Mouse (Mus musculus): ENCODE measurements around the gene Rgs14. TPM values are rescaled to one million over a fixed set of nuclear protein-coding genes. Genes with fewer than 3 reads are reported as not detected.

Gene Rgs14
- polyA plus RNA-seq, 1 experiment, result not detected

DNA sequence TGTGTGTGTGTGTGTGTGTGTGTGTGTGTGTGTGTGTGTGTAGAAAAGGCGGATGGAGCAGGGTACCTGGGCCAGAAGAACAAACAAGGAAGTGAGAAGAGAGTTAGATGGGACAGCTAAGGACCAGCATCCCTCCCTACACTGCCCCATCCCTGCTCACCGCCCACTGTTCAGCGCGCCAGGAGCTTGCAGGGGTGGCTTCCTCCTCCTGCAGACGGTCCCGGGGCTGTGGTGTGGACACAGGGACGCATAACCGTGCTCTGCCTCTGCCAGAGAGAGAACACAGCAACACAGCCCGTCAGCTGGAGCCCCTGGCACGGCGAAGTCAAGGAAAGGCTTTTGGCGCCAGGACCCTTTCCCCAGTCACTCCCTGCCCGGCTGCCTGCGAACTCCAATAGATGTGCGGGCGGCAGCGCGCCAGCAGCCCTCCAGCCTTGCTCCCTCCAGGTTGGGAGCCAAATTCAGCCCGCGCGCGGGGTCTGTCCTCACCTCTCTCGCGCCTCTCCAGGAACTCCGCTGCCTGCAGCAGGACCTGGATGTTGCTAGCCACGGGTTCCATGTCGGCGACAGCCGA is 40.3 kb upstream of the Rgs14 start:
- no peak for TF ChIP-seq GATA1 (IDR thresholded peaks at IDR 0.05; ENCODE audit: low read length)
- no peak for TF ChIP-seq TAL1 (IDR thresholded peaks at IDR 0.05; ENCODE audit: low read length)
- H3K36me3 ChIP-seq (ENCODE audit: control insufficient read depth), result peaks cover 51% of the 10 kb centered on the region
- H3K9me3 ChIP-seq (ENCODE audit: control insufficient read depth, low read length), result no peaks in the 10 kb centered on the region
- peak overlapping the region; percentile 90 for H3K4me3 ChIP-seq (replicated peaks)
- H3K27me3 ChIP-seq (ENCODE audit: control insufficient read depth), result peaks cover 18% of the 10 kb centered on the region
- H3K4me1 ChIP-seq (ENCODE audit: control insufficient read depth), result peaks cover 69% of the 10 kb centered on the region

DNA sequence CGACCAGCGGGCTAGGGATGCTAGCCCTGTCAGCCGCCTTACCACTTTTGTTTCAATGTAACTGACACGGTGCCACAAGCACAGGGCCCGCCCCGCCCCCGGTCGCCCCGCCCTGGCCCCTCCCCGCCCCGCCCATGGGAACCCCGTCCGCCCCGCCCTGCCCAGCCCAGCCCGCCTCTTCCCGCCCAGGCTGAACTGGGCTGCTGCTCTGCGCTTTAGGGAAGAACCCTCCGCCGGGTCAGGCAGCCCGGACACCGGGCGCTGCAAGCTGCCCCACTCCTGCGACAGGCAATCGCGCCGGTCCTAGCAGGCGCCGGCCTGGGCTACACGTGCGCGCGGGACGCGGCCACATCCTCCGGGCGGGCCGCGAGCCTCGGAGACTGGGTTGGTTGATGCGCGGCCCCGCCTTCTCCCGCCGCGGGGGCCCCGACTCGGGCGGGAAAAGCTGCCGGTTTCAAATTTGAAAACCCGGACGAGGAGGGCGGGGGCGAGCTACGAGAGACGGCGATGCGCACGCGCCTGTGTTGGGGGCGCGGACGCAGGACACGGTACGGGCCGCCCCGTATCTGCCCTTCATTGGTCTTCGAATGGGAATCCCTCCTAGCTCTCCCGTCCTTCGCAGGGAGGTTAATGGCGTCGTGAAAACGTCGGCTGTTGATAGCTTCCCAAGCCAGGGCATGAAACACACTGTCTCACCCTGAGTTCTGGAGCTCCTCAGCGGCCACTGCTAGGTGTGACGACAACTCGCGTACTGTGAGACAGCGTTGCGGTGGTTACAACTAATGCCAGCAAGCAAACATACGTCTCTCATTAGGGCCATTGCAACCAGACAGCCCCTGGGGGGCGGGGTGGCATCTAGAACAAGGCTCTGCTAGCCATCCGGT is 39.6 kb upstream of the Rgs14 start, which contains the start of gene Mxd3:
TSS of gene Mxd3 (minus strand) at position 141 of the 884 bp plus-strand sequence.
- H3K4me1 ChIP-seq (ENCODE audit: control insufficient read depth), result peaks cover 64% of the 10 kb centered on the region
- peak within 1 kb of the TSS; percentile 90 for H3K4me3 ChIP-seq (replicated peaks)
- peaks cover 19% of the 10 kb centered on the region for H3K27me3 ChIP-seq (ENCODE audit: control insufficient read depth)
- H3K9me3 ChIP-seq (ENCODE audit: control insufficient read depth, low read length), result no peaks in the 10 kb centered on the region
- TF ChIP-seq GATA1 (IDR thresholded peaks at IDR 0.05; ENCODE audit: low read length) (no peak), TAL1 (IDR thresholded peaks at IDR 0.05; ENCODE audit: low read length) (no peak)
- H3K36me3 ChIP-seq (ENCODE audit: control insufficient read depth), result peaks cover 44% of the 10 kb centered on the region

DNA sequence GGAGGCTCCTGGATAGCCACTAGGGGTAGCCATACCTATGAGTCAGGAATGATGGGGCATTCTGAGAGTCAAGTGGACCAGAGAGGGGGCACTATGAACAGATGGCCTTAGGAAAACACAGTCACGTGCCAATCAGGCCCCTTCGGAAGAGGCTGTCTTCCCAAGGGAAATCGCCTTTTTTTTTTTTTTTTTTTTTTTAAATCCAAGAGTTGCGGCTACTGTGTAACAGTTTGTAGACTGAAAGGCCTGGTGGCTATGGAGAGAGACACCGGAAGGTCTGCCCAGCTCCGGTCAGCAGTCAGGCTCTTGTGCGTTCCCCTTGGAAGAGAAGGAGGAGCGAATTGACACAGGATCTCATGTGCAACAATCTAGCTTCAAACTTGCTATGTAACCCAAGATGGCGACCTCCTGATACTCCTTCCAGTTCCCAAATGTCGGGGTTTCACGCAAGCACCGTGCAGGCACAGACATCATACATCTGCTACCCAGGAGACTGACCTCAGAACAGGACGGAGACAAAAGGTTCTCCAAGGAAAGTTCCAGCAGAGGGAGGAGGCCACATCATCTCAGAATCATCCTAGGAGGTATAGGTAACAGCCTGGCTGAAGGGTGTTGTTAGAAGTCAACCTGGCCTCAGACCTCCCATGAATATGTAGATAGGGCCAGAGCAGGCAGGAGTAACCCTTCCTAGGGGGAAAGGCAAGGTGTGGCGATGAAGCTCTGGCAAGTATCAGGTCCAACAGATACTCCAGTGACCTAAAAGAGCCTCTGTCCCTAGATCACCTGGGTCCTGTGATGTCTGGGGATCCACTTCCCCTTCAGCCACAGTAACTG is 38.7 kb upstream of the Rgs14 start:
- peaks cover 56% of the 10 kb centered on the region for H3K4me1 ChIP-seq (ENCODE audit: control insufficient read depth)
- peaks cover 24% of the 10 kb centered on the region for H3K27me3 ChIP-seq (ENCODE audit: control insufficient read depth)
- no peak for TF ChIP-seq TAL1 (IDR thresholded peaks at IDR 0.05; ENCODE audit: low read length)
- TF ChIP-seq GATA1 (IDR thresholded peaks at IDR 0.05; ENCODE audit: low read length), result no peak

DNA sequence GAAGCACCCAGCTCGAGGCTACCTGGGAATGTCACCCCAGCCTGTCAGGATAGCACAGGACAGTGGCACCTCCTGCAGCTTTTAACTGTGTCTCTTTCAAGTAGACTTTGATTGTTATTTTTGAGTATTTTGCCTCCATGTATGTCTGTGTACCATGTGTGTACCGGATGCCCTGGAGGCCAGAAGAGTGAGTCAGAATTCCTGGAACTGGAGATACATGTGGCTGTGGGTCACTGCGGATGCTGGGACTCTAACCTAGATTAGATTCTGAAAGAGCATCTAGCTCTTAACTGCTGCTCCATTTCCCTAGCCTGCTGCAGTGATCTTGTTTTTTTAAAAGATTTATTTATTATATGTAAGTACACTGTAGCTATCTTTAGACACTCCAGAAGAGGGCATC is 37.2 kb upstream of the Rgs14 start:
- Histone ChIP-seq H3K4me1 (ENCODE audit: control insufficient read depth) (peaks cover 43% of the 10 kb centered on the region), H3K27me3 (ENCODE audit: control insufficient read depth) (peaks cover 32% of the 10 kb centered on the region), H3K4me3 (replicated peaks) (no peak overlapping the region), H3K36me3 (ENCODE audit: control insufficient read depth) (peaks cover 20% of the 10 kb centered on the region), H3K9me3 (ENCODE audit: control insufficient read depth, low read length) (no peaks in the 10 kb centered on the region)
- TF ChIP-seq TAL1 (IDR thresholded peaks at IDR 0.05; ENCODE audit: low read length), result no peak

More for the DNA sequence above, 38.7 kb upstream of the Rgs14 start:
- Histone ChIP-seq H3K9me3 (ENCODE audit: control insufficient read depth, low read length) (no peaks in the 10 kb centered on the region), H3K4me3 (replicated peaks) (peak overlapping the region; percentile 90), H3K36me3 (ENCODE audit: control insufficient read depth) (peaks cover 35% of the 10 kb centered on the region)

DNA sequence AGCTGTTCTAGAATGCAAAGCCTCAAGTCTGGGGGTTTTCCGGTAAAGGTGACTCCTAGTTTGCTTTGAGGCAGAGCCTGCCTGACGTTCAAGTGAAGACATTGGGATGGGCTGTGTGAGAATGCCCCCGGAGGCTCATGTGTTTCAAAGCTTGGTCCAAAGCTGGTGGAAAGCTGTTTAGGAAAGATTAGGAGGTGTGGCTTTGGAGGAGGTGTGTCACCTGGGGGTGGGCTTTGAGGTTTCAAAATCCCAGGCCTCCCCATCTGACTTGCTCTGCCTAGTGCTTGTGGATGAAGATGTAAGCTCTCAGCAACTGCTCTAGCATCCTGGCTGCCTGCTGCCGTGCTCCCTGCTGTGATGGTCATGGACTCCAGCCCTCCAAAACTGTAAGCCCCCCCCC is 33.8 kb upstream of the Rgs14 start:
- H3K4me3 ChIP-seq (replicated peaks), result no peak overlapping the region
- no peak for TF ChIP-seq TAL1 (IDR thresholded peaks at IDR 0.05; ENCODE audit: low read length)
- peaks cover 29% of the 10 kb centered on the region for H3K4me1 ChIP-seq (ENCODE audit: control insufficient read depth)
- H3K9me3 ChIP-seq (ENCODE audit: control insufficient read depth, low read length), result no peaks in the 10 kb centered on the region
- H3K36me3 ChIP-seq (ENCODE audit: control insufficient read depth), result no peaks in the 10 kb centered on the region
- H3K27me3 ChIP-seq (ENCODE audit: control insufficient read depth), result peaks cover 32% of the 10 kb centered on the region

DNA sequence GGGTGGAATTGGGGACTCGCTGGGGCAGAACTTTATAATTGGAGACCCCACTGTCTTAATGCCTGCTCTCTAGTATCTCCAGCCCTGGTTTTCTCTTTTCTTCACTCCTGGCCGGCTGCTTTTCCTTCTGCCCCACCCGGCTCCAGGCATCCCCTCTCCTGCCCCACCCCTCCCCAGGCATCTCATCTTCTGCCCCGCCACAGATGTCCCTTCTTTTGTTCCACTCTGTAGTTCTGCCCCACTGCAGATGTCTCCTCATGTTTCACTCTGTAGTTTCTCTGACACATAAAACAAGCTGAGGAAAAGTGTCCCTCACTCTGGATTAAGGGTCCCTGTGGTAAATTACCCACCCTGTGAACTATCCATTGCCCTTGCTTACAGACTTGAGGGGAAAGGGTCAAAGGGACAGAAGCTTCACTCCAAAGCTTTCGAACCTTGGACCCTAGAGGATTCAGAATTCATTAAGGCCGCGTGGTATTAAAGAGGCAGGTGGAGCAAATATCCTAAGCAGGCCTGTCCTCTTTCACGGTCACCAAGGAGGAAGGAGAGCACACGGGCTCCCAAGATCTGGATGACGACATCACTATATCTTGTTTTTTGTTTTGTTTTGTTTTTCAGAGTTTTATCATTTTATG is 32.1 kb upstream of the Rgs14 start:
- Histone ChIP-seq H3K27me3 (ENCODE audit: control insufficient read depth) (peaks cover 28% of the 10 kb centered on the region), H3K4me3 (replicated peaks) (no peak overlapping the region), H3K9me3 (ENCODE audit: control insufficient read depth, low read length) (no peaks in the 10 kb centered on the region), H3K36me3 (ENCODE audit: control insufficient read depth) (no peaks in the 10 kb centered on the region), H3K4me1 (ENCODE audit: control insufficient read depth) (peaks cover 15% of the 10 kb centered on the region)
- no peak for TF ChIP-seq GATA1 (IDR thresholded peaks at IDR 0.05; ENCODE audit: low read length)
- no peak for TF ChIP-seq TAL1 (IDR thresholded peaks at IDR 0.05; ENCODE audit: low read length)

DNA sequence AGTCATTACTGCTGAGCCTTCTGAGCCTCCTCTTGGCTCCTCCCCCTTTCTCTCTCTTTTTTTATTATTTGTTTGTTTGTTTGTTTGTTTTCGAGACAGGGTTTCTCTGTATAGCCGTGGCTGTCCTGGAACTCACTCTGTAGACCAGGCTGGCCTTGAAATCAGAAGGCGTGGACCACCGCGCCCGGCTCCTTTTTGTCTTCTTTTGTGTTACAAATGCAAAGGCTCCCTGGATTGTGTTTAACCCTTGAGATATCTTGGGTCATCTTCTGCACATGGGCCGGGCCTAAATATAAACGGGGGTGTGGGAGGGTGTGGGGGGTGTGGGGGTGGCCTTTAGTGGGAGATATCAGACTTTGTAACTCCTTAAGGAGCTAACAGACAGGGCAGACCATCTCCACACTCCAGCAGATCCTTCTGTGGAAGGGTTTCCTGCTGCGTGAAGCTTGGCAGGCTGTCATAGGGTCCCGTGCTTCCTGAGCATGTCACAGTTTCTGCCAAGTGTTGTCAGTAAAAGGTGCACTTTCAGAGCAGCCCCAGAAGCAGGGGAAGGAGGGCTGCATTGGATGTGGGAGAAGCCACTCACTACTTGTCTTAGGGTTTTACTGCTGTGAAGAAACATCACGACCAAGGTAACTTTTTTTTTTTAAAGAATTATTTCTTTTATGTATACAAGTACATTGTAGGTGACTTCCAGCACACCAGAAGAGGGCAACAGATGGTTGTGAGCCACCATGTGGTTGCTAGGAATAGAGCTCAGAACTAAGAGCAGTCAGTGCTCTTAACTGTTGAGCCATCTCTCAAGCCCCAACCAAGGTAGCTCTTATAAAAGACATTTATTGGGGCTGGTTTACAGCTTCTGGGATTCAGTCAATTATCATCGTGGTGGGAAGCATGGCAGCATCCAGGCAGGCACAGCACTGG is 31.1 kb upstream of the Rgs14 start:
- no peak for TF ChIP-seq TAL1 (IDR thresholded peaks at IDR 0.05; ENCODE audit: low read length)
- TF ChIP-seq GATA1 (IDR thresholded peaks at IDR 0.05; ENCODE audit: low read length), result no peak
- H3K4me3 ChIP-seq (replicated peaks), result no peak overlapping the region
- peaks cover 4% of the 10 kb centered on the region for H3K36me3 ChIP-seq (ENCODE audit: control insufficient read depth)
- no peaks in the 10 kb centered on the region for H3K9me3 ChIP-seq (ENCODE audit: control insufficient read depth, low read length)
- peaks cover 15% of the 10 kb centered on the region for H3K4me1 ChIP-seq (ENCODE audit: control insufficient read depth)
- peaks cover 21% of the 10 kb centered on the region for H3K27me3 ChIP-seq (ENCODE audit: control insufficient read depth)

DNA sequence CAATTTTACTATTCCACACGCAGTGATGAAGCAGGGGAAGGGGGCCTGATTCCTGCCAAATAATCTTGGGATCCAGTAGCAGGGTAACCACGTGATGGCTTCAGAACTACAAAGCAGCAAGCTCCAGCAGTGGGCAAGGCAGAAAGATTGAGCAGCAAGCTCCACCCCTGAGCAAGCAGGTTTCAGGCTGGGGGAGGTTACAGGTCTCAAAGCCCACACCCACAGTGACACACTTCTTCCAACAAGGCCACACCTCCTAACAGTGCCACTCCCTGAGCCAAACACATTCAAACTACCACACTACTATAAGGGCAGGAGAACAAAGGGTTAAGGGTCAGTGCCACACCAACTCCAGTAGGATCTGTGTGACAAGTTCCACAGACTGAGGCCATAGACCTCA is 30.3 kb upstream of the Rgs14 start:
- no peaks in the 10 kb centered on the region for H3K9me3 ChIP-seq (ENCODE audit: control insufficient read depth, low read length)
- peaks cover 15% of the 10 kb centered on the region for H3K27me3 ChIP-seq (ENCODE audit: control insufficient read depth)
- peaks cover 13% of the 10 kb centered on the region for H3K36me3 ChIP-seq (ENCODE audit: control insufficient read depth)
- peaks cover 16% of the 10 kb centered on the region for H3K4me1 ChIP-seq (ENCODE audit: control insufficient read depth)
- TF ChIP-seq GATA1 (IDR thresholded peaks at IDR 0.05; ENCODE audit: low read length) (no peak), TAL1 (IDR thresholded peaks at IDR 0.05; ENCODE audit: low read length) (no peak)
- no peak overlapping the region for H3K4me3 ChIP-seq (replicated peaks)
